Mouse (Mus musculus): ENCODE results near the gene Plcb1.

Gene Plcb1

GRCm38 (mm10) chr2:135503328-135503997, 717.6 kb downstream of the Plcb1 start:
- in situ Hi-C loops (cut with MboI, MseI): no loop called here

GRCm38 (mm10) chr2:135503998-135504354, 718.1 kb downstream of the Plcb1 start:
- in situ Hi-C loops (cut with MboI, MseI): no loop called here

- in situ Hi-C loops (cut with MboI, MseI): no loop called here
Measured at GRCm38 (mm10) chr2:135507111-135507510, 721.2 kb downstream of the Plcb1 start.

- in situ Hi-C loops (cut with MboI, MseI): loop anchor here in 1 of 2 experiments (10.0 kb wide), 1 partner anchor 684 kb away; no protein-coding TSS in a partner anchor
Measured at GRCm38 (mm10) chr2:135518956-135519355, 733.1 kb downstream of the Plcb1 start.

Measured in T-helper 17 cell (primary cell).